Mouse (Mus musculus) C2C12 (cell line): ENCODE data around the gene Usp21. TPM values are rescaled to one million over a fixed set of nuclear protein-coding genes. Genes with fewer than 3 reads are reported as not detected.

Source experiments
- H3K27me3 ChIP-seq: one replicate; pipeline ENCODE4 v1.6.1; 2011; ENCODE audit not compliant: control insufficient read depth, insufficient read depth, insufficient read length
- H3K36me3 ChIP-seq: one replicate; pipeline ENCODE4 v1.6.1; 2011; ENCODE audit not compliant: control insufficient read depth, insufficient read depth
- H3K4me3 ChIP-seq: one replicate; pipeline ENCODE4 v1.5.1; 2011; ENCODE audit warnings: mild to moderate bottlenecking, control low read depth; ENCODE audit not compliant: poor library complexity, insufficient read depth, severe bottlenecking
- H3K79me2 ChIP-seq: one replicate; pipeline ENCODE4 v1.6.1; 2011; ENCODE audit not compliant: control insufficient read depth, insufficient read depth
- H3K79me3 ChIP-seq: one replicate; pipeline ENCODE4 v1.6.1; 2011; ENCODE audit warnings: low read depth, control low read depth
- H3ac ChIP-seq: one replicate; pipeline ENCODE3; 2011; ENCODE audit warnings: low read depth; ENCODE audit not compliant: control insufficient read depth, insufficient read length
- CEBPB ChIP-seq: IDR thresholded peaks from one replicate; pipeline ENCODE4 v1.6.1; 2011; ENCODE audit warnings: low read depth, mild to moderate bottlenecking, control low read depth, moderate library complexity
- CTCF ChIP-seq: IDR thresholded peaks from one replicate; pipeline ENCODE4 v1.5.1; 2011; ENCODE audit not compliant: control insufficient read depth, insufficient read depth, insufficient read length
- FOSL1 ChIP-seq: IDR thresholded peaks from one replicate; pipeline ENCODE4 v1.8.0; 2011; ENCODE audit warnings: mild to moderate bottlenecking, low read length; ENCODE audit not compliant: poor library complexity, insufficient read depth, severe bottlenecking
- MAX ChIP-seq: IDR thresholded peaks from one replicate; pipeline ENCODE4 v1.6.1; 2011; ENCODE audit warnings: mild to moderate bottlenecking, control low read depth
- MYOD1 ChIP-seq: IDR thresholded peaks from one replicate; pipeline ENCODE4 v1.6.1; 2011; ENCODE audit warnings: low read depth; ENCODE audit not compliant: control insufficient read depth, insufficient read length
- MYOG ChIP-seq: IDR thresholded peaks from one replicate; pipeline ENCODE4 v1.6.1; 2011; ENCODE audit not compliant: control insufficient read depth, insufficient read length; ENCODE audit errors: extremely low read depth
- USF1 ChIP-seq: IDR thresholded peaks from one replicate; pipeline ENCODE4 v1.6.1; 2011; ENCODE audit warnings: low read depth, mild to moderate bottlenecking, control low read depth, moderate library complexity
- polyA plus RNA-seq: library from polyadenylated mRNA; unstranded; fragments of >200 nt; fragmentation: generic; extraction: Trizol; gene quantifications from one replicate; pipeline ENCODE4 v1.2.1, GENCODE M21; 2012; ENCODE audit warnings: missing spikeins

Gene Usp21
- polyA plus RNA-seq, 1 experiment, result 20.6 TPM

GRCm38 (mm10) chr1:171277736-171278135, 10.1 kb downstream of the Usp21 start:
- no peak for TF ChIP-seq CTCF
- no peak for TF ChIP-seq USF1
- no peak for TF ChIP-seq MYOG
- peaks cover 34% of the 10 kb centered on the region for H3K36me3 ChIP-seq

GRCm38 (mm10) chr1:171276110-171276748, 11.6 kb downstream of the Usp21 start:
- TF ChIP-seq MYOG, result no peak
- no peak for TF ChIP-seq FOSL1
- TF ChIP-seq MYOD1, result no peak
- no peak for TF ChIP-seq CEBPB
- TF ChIP-seq CTCF, result no peak
- H3K36me3 ChIP-seq, result peaks cover 33% of the 10 kb centered on the region
- peaks cover 3% of the 10 kb centered on the region for H3K79me2 ChIP-seq
- H3K4me3 ChIP-seq, result no peak overlapping the region
- H3ac ChIP-seq, result no peak overlapping the region
- no peaks in the 10 kb centered on the region for H3K27me3 ChIP-seq
- H3K79me3 ChIP-seq, result no peaks in the 10 kb centered on the region

More at GRCm38 (mm10) chr1:171277736-171278135, 10.1 kb downstream of the Usp21 start:
- Histone ChIP-seq H3K27me3 (no peaks in the 10 kb centered on the region), H3K4me3 (no peak overlapping the region), H3ac (no peak overlapping the region), H3K79me3 (no peaks in the 10 kb centered on the region), H3K79me2 (no peaks in the 10 kb centered on the region)

- Histone ChIP-seq H3K4me3 (no peak overlapping the region), H3K36me3 (peaks cover 33% of the 10 kb centered on the region), H3K79me3 (no peaks in the 10 kb centered on the region), H3ac (no peak overlapping the region), H3K27me3 (no peaks in the 10 kb centered on the region), H3K79me2 (peaks cover 13% of the 10 kb centered on the region)
- TF ChIP-seq CTCF, result no peak
- no peak for TF ChIP-seq FOSL1
- TF ChIP-seq MYOD1, result no peak
- TF ChIP-seq CEBPB, result no peak
- TF ChIP-seq MYOG, result no peak
Observed at GRCm38 (mm10) chr1:171275144-171275734, 12.6 kb downstream of the Usp21 start.

GRCm38 (mm10) chr1:171274171-171274570, 13.6 kb downstream of the Usp21 start:
- Histone ChIP-seq H3K36me3 (peaks cover 33% of the 10 kb centered on the region), H3K4me3 (no peak overlapping the region)

GRCm38 (mm10) chr1:171272086-171272485, 15.7 kb downstream of the Usp21 start:
- no peaks in the 10 kb centered on the region for H3K27me3 ChIP-seq
- H3K36me3 ChIP-seq, result peaks cover 27% of the 10 kb centered on the region
- peaks cover 14% of the 10 kb centered on the region for H3K79me2 ChIP-seq
- H3ac ChIP-seq, result no peak overlapping the region
- H3K79me3 ChIP-seq, result no peaks in the 10 kb centered on the region
- TF ChIP-seq CTCF (no peak), MYOG (no peak), CEBPB (no peak), FOSL1 (no peak), USF1 (no peak), MYOD1 (no peak), MAX (no peak)
- H3K4me3 ChIP-seq, result no peak overlapping the region

More at GRCm38 (mm10) chr1:171274171-171274570, 13.6 kb downstream of the Usp21 start:
- H3K79me2 ChIP-seq, result peaks cover 14% of the 10 kb centered on the region
- no peaks in the 10 kb centered on the region for H3K27me3 ChIP-seq
- H3ac ChIP-seq, result no peak overlapping the region
- no peaks in the 10 kb centered on the region for H3K79me3 ChIP-seq
- no peak for TF ChIP-seq CTCF
- TF ChIP-seq MAX, result no peak
- TF ChIP-seq CEBPB, result no peak
- TF ChIP-seq USF1, result no peak
- no peak for TF ChIP-seq MYOG
- TF ChIP-seq FOSL1, result no peak
- no peak for TF ChIP-seq MYOD1

- no peaks in the 10 kb centered on the region for H3K27me3 ChIP-seq
- H3K79me3 ChIP-seq, result no peaks in the 10 kb centered on the region
- TF ChIP-seq USF1 (no peak), FOSL1 (no peak), MYOG (no peak), MYOD1 (no peak), CEBPB (no peak), MAX (no peak), CTCF (no peak)
- H3K36me3 ChIP-seq, result peaks cover 24% of the 10 kb centered on the region
- peaks cover 14% of the 10 kb centered on the region for H3K79me2 ChIP-seq
- H3K4me3 ChIP-seq, result no peak overlapping the region
- H3ac ChIP-seq, result no peak overlapping the region
Observed at GRCm38 (mm10) chr1:171271622-171272021, 16.2 kb downstream of the Usp21 start.
